Mouse (Mus musculus): Measurements from ENCODE around the gene Rps6kb2. TPM values are rescaled to one million over a fixed set of nuclear protein-coding genes. Genes with fewer than 3 reads are reported as not detected.

The Rps6kb2 gene
- total and polyA plus RNA-seq, 3 experiments, result 16.1 to 73.4 (median 23.1) TPM

GRCm38 (mm10) chr19:4154437-4155222 lies 8.5 kb downstream of the Rps6kb2 start:
- DNase-seq (ENCODE audit: low spot score) (peak; percentile 40), ATAC-seq (ENCODE audit: extremely low read depth, insufficient number of reproducible peaks, low FRiP score, poor library complexity, severe bottlenecking) (peak; percentile 19; the same call in 1 of the 2 replicates)
- Histone ChIP-seq H3K27me3 (ENCODE audit: insufficient read depth, low read length) (no peaks in the 10 kb centered on the region), H3K4me1 (ENCODE audit: insufficient read depth, low read depth, low read length) (peaks cover 58% of the 10 kb centered on the region), H3K36me3 (replicated peaks) (peaks cover 100% of the 10 kb centered on the region), H3K9me3 (replicated peaks) (no peaks in the 10 kb centered on the region), H3K4me3 (ENCODE audit: low read depth, low read length) (peak overlapping the region; percentile 38; the same call in 1 of the 2 replicates)
- TF ChIP-seq TAL1 (conservative IDR thresholded peaks at IDR 0.05; ENCODE audit: low read depth, low read length) (no peak), GATA1 (IDR thresholded peaks at IDR 0.05; ENCODE audit: borderline replicate concordance, low read length) (no peak), GATA2 (IDR thresholded peaks at IDR 0.05; ENCODE audit: borderline replicate concordance, low read depth, low read length) (no peak), CTCF (IDR thresholded peaks at IDR 0.05; ENCODE audit: low read depth, low read length) (no peak), POLR2AphosphoS5 (IDR thresholded peaks at IDR 0.05; ENCODE audit: insufficient replicate concordance, low read depth, low read length) (no peak)

GRCm38 (mm10) chr19:4153232-4153654 lies 9.9 kb downstream of the Rps6kb2 start, which contains the start of gene Ptprcap:
Gene Ptprcap (plus strand): TSS chr19:4153604.
- DNase-seq (ENCODE audit: low spot score) (no peak), ATAC-seq (ENCODE audit: extremely low read depth, insufficient number of reproducible peaks, low FRiP score, poor library complexity, severe bottlenecking) (no peak)
- Histone ChIP-seq H3K27me3 (ENCODE audit: insufficient read depth, low read length) (no peaks in the 10 kb centered on the region), H3K4me3 (ENCODE audit: low read depth, low read length) (no peak within 1 kb of the TSS), H3K36me3 (replicated peaks) (peaks cover 92% of the 10 kb centered on the region), H3K4me1 (ENCODE audit: insufficient read depth, low read depth, low read length) (peaks cover 68% of the 10 kb centered on the region), H3K9me3 (replicated peaks) (no peaks in the 10 kb centered on the region)
- no peak for TF ChIP-seq TAL1 (conservative IDR thresholded peaks at IDR 0.05; ENCODE audit: low read depth, low read length)
- TF ChIP-seq GATA2 (IDR thresholded peaks at IDR 0.05; ENCODE audit: borderline replicate concordance, low read depth, low read length), result no peak
- no peak for TF ChIP-seq POLR2AphosphoS5 (IDR thresholded peaks at IDR 0.05; ENCODE audit: insufficient replicate concordance, low read depth, low read length)

- H3K4me1 ChIP-seq (ENCODE audit: insufficient read depth, low read depth, low read length), result peaks cover 74% of the 10 kb centered on the region
- peaks cover 86% of the 10 kb centered on the region for H3K36me3 ChIP-seq (replicated peaks)
These were observed 10.5 kb downstream of the Rps6kb2 start for GRCm38 (mm10) chr19:4152445-4153231.

GRCm38 (mm10) chr19:4151898-4152297 lies 11.3 kb downstream of the Rps6kb2 start:
- H3K27me3 ChIP-seq (ENCODE audit: insufficient read depth, low read length), result no peaks in the 10 kb centered on the region
- H3K36me3 ChIP-seq (replicated peaks), result peaks cover 78% of the 10 kb centered on the region
- H3K4me1 ChIP-seq (ENCODE audit: insufficient read depth, low read depth, low read length), result peaks cover 72% of the 10 kb centered on the region
- TF ChIP-seq GATA1 (IDR thresholded peaks at IDR 0.05; ENCODE audit: borderline replicate concordance, low read length) (no peak), TAL1 (conservative IDR thresholded peaks at IDR 0.05; ENCODE audit: low read depth, low read length) (no peak), GATA2 (IDR thresholded peaks at IDR 0.05; ENCODE audit: borderline replicate concordance, low read depth, low read length) (no peak), POLR2AphosphoS5 (IDR thresholded peaks at IDR 0.05; ENCODE audit: insufficient replicate concordance, low read depth, low read length) (no peak), CTCF (IDR thresholded peaks at IDR 0.05; ENCODE audit: low read depth, low read length) (no peak)
- no peaks in the 10 kb centered on the region for H3K9me3 ChIP-seq (replicated peaks)
- ATAC-seq (ENCODE audit: extremely low read depth, insufficient number of reproducible peaks, low FRiP score, poor library complexity, severe bottlenecking) (no peak), DNase-seq (ENCODE audit: low spot score) (no peak)
- H3K4me3 ChIP-seq (ENCODE audit: low read depth, low read length), result no peak overlapping the region

More at GRCm38 (mm10) chr19:4152445-4153231, 10.5 kb downstream of the Rps6kb2 start:
- DNase-seq (ENCODE audit: low spot score), result no peak
- ATAC-seq (ENCODE audit: extremely low read depth, insufficient number of reproducible peaks, low FRiP score, poor library complexity, severe bottlenecking), result no peak
- no peaks in the 10 kb centered on the region for H3K27me3 ChIP-seq (ENCODE audit: insufficient read depth, low read length)
- H3K9me3 ChIP-seq (replicated peaks), result no peaks in the 10 kb centered on the region
- H3K4me3 ChIP-seq (ENCODE audit: low read depth, low read length), result no peak overlapping the region
- no peak for TF ChIP-seq GATA2 (IDR thresholded peaks at IDR 0.05; ENCODE audit: borderline replicate concordance, low read depth, low read length)
- TF ChIP-seq POLR2AphosphoS5 (IDR thresholded peaks at IDR 0.05; ENCODE audit: insufficient replicate concordance, low read depth, low read length), result no peak
- TF ChIP-seq GATA1 (IDR thresholded peaks at IDR 0.05; ENCODE audit: borderline replicate concordance, low read length), result no peak
- no peak for TF ChIP-seq TAL1 (conservative IDR thresholded peaks at IDR 0.05; ENCODE audit: low read depth, low read length)

- no peaks in the 10 kb centered on the region for H3K9me3 ChIP-seq (replicated peaks)
- TF ChIP-seq CTCF (IDR thresholded peaks at IDR 0.05; ENCODE audit: low read depth, low read length), result no peak
- no peak for TF ChIP-seq GATA2 (IDR thresholded peaks at IDR 0.05; ENCODE audit: borderline replicate concordance, low read depth, low read length)
- ATAC-seq (ENCODE audit: extremely low read depth, insufficient number of reproducible peaks, low FRiP score, poor library complexity, severe bottlenecking) (no peak), DNase-seq (ENCODE audit: low spot score) (no peak)
- H3K4me1 ChIP-seq (ENCODE audit: insufficient read depth, low read depth, low read length), result peaks cover 72% of the 10 kb centered on the region
- no peak overlapping the region for H3K4me3 ChIP-seq (ENCODE audit: low read depth, low read length)
- no peaks in the 10 kb centered on the region for H3K27me3 ChIP-seq (ENCODE audit: insufficient read depth, low read length)
- peaks cover 74% of the 10 kb centered on the region for H3K36me3 ChIP-seq (replicated peaks)
These were observed 11.7 kb downstream of the Rps6kb2 start for GRCm38 (mm10) chr19:4151488-4151860.
